Mouse (Mus musculus): ENCODE data around the gene Flad1.
"Not testable (repeated sequence)": the region's sequence is repeated elsewhere in the genome, so short reads cannot be mapped to it uniquely, and the experiment has no call there.

The Flad1 gene

GRCm38 (mm10) chr3:89411490-89412393 is at the start of gene Flad1:
TSS of gene Flad1 (minus strand) at chr3:89411870.
- peak; percentile 99 for DNase-seq (ENCODE audit: low read depth, low spot score)

DNA sequence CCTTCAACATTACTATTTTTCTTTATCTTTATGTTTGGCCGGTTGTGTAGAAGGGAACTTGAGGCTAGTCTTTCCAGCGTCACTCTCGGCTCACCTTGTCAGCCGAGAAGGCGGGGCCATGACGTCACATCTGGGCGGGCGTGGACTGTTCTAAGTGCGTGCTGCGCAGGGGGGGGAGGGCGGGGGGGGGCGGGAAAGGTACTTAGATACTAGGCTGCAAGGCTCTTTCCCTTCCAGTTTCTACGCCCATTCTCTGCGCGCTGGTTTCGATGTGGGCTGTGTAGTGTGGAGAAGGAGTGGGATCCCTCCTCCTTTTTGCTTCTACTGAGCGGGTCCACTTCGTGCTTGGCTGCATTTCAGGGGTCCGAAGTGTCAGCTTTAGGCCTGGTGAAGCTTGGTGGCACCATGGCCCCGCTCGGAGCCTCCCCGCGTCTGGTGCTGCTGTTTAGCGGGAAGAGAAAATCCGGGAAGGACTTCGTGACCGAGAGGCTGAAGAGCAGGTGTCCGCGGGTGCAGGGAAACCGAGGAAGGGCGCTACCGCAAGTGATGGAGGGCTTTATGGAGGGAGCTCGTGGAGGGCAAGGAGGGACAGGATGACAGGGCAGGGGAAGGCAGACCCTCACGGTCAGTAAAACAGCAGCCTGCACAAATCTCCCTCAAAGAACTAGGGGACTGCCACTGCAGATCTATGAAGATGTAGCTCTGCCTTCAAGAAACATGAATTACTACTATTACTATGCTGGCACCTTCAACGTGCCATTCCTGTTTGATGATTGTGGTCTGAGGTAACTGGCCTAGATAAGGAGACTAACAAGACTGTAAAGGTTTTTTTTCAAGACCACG is 47.5 kb upstream of the Flad1 start:
- peak; percentile 90 for DNase-seq (ENCODE audit: low read depth, low spot score)

DNA sequence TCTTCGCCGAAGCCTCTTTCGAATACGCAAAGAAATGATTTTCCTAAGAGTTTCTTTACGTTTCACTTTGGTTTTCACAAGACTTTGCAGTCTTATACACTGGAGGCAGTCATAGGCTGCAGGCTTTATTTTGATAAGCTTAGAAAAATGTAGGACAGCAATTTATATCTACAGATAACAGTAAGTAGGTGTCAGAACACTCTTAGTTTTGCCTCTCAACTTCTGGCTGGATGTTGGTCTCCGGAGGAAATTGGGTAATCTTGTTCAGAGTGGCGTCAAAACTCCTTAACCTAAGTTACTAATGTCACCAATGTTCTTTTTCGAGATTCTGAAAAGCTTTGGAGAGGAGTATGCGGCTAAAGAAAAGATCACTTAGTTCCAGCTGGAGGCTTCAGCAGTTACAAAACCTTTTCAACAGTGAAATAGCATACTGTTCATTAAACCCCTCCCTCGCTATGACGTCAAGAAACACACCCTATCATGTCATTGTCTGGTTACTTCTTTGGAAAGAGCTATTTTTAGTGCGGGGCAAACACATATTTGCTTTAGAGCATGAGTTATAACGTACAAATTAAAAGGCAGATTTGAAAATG is 46.8 kb upstream of the Flad1 start:
- no peak for DNase-seq (ENCODE audit: low read depth, low spot score)

DNA sequence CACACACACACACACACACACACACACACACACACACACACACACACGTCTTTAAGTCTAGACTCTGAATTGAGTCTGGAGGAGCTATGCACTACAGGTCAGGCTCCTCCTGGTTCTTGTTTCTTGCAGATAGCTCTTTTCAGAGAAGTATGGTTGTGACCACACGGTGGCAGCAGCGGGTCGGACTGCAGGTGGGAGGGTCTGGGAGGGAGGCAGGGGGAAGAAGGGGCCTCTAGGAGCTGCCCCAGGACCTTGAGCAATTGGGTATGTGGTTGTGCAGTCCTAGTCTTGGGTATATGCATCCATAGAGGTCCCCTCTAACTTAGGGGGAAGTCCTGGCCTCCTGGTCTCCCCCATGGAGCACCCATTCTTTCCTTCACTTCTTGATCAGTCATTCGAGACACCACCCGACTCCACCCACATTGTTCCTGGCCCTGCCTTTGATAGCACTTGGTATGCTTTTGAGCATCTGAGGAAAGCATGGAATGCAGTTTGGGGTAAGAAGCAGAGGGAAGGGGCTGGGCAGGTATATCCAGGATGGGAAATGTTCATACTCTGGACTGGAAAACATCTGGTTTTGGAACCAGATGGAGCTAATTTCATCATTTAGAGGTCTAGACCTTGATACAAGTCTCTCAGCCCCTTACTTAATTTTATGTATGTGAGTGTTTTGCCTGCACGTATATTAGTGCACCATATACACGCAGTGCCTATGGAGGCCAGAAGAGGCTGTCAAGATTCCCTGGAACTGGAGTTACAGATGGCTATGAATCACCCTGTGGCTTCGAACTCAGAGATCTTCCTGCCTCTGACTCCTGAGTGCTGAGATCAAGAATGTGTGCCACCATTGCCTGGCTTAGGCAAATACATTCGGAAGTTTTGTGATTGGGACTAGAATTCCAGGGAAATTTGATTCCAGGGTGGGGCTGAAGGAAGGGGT is 45.3 kb upstream of the Flad1 start:
- DNase-seq (ENCODE audit: low read depth, low spot score), result peak; percentile 75

- no peak for DNase-seq (ENCODE audit: low read depth, low spot score)
Observed at GRCm38 (mm10) chr3:89455786-89456285, 44.2 kb upstream of the Flad1 start.

DNA sequence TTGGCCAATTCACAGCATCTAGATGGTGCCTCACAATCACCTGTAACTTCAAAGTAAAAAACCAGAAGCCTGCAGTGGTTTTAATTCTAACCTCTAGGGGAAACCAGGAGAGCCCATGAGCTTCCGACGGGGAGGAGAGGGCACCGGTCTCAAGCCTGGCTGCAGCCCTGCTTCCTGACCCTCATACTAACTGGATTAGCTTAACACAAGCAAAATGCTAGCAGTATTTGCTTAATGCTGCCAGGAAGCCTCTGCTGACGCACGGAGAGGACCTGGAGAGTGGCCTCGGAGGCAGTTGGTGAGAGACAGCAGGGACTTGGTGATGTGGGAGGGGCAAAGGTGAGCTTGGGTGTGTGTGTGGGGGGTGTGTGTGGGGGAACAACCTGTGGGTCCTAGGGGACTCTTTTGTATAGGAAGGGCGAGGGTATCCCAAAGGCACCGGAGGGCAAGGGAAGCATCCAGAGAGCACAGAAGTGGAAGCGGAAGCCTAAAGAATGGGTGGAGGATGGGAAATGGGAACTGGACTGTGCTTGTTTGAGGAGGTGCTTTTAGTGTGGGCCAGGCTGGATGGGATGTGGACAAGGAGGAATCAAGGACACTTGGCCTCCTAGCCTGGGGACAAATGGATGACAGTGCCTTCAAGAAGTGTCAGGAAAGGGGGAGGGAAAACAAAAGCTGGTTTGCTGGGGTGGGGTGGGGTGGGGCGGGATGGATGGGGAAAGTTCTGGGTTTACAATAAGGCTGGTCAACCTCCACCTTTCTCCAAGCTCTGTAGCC is 42.9 kb upstream of the Flad1 start, which contains the start of gene Pmvk:
Gene Pmvk (plus strand): TSS at position 141 of the 777 bp plus-strand sequence.
- DNase-seq (ENCODE audit: low read depth, low spot score), result no peak

DNA sequence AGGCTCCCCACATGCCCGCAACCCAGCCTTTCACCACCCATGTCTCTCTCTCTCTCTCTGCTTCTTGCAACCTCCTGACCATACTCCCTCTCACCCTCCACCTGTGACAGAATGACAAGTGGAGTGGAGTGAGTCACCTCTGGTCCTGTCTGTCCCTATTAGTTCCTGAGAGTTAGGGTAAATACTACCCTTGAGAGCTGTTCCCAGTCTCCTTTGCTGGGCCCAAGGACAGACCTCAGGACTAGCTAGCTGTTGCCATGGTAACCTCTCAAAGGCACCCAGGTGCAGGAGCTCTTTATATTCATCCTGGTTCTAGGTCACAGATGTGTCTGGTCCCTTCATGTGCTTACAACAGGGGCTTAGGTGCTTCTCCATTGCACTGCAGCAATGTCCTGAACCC is 40.2 kb upstream of the Flad1 start:
- DNase-seq (ENCODE audit: low read depth, low spot score), result no peak

DNA sequence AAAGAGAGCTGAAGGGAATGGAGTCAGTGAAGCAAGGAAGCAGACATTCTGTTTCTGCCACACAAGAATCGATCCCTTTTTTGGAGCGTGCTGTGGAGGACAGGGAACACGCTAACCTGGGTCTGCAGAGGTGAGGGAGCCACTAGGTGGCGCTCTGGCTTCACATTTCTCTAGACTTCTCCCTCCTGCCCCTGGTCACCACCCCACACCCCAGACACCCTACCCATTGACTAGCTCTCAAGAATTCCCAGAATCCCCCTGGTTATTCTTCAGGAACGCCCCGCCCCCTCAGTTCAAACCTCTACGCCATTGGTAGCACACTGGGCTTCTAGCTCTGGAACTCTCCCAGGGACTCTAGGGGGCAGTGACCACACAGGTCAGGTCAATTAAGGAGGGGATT is 37.9 kb upstream of the Flad1 start:
- peak; percentile 47 for DNase-seq (ENCODE audit: low read depth, low spot score)

- no peak for DNase-seq (ENCODE audit: low read depth, low spot score)
Observed at GRCm38 (mm10) chr3:89448720-89449537, 37.3 kb upstream of the Flad1 start.

DNA sequence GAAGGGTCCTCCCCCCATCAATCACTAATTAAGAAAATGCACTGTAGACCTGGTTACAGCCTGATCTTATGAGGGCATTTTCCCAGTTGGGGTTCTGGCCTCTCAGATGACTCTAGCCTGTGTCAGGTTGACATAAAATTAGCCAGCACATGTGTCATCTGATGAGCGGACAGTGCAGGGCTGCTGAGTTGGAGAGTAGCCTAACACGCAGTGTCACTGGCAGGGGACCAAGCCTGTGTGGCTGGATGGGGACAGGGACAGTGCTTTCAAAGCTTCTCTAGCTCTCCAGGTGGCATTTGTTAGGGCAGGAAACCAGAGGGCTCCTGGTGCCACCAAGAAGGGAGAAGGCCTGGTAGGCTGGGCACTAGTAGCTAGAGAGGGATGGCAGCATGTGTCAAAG is 29.0 kb upstream of the Flad1 start:
- no peak for DNase-seq (ENCODE audit: low read depth, low spot score)

DNA sequence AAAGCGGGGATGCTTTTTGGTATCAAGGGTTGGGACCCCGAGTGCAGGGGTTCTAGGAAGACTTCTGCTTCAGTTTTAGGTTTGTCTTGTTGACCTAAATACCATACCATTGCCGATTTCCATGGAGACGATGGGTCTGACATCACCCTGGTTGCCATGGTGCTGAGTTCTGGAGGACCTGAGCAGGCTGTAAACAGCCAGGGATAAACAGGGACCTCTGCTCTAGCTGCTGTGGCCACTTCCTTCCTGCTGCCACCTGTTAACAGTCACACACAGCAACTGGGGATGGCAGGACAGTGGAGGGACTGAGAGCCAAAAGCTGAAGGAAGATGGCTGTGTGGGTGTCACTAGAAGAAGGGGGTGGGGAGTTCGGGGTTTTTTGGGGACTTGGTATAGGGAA is 25.6 kb upstream of the Flad1 start:
- no peak for DNase-seq (ENCODE audit: low read depth, low spot score)

- DNase-seq (ENCODE audit: low read depth, low spot score), result peak; percentile 75
Observed at GRCm38 (mm10) chr3:89436176-89437113, 24.8 kb upstream of the Flad1 start, which contains the start of gene Pbxip1. TSS of gene Pbxip1 (plus strand) at chr3:89436706.

DNA sequence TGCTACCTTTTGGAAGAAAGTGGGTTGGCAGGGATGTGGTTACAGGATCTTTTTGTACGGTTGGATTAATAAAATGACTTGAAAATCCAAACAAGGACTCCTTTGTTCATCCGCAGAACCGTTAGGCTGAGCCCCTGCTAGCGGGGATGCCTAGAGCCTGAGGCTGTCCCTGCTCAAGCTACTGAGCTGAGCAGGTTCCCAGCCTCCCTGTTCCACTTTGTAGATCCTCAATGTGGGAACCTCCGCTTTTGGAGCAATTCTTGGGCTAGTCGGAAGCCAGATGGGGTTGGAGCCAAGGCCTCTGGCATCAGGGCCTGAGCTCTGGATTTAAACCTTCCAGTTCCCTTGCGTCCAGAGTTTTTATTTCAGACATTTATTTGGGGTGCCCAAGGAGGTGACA is 23.4 kb upstream of the Flad1 start:
- DNase-seq (ENCODE audit: low read depth, low spot score), result no peak

DNA sequence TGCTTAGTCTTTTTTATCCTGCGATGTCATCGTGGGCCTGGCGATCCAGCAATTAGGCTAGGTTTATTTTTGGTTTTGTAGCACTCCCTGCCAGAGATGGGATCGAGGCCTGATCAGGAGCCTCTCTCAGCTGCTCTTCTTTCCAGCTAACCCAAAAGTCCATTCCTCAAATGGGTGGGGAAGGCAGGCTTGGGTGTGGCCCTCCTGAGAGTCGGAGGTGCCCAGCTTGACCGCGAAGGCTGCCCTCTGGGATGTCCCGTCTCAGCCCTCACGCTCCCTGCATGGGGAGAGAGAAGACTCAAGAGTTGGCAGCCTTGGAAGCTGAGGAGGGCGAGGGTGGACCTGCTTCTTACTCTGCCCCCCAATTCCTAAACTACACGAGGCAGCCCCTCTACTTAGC is 22.9 kb upstream of the Flad1 start:
- no peak for DNase-seq (ENCODE audit: low read depth, low spot score)

- no peak for DNase-seq (ENCODE audit: low read depth, low spot score)
Observed at GRCm38 (mm10) chr3:89432606-89433005, 20.9 kb upstream of the Flad1 start.

DNA sequence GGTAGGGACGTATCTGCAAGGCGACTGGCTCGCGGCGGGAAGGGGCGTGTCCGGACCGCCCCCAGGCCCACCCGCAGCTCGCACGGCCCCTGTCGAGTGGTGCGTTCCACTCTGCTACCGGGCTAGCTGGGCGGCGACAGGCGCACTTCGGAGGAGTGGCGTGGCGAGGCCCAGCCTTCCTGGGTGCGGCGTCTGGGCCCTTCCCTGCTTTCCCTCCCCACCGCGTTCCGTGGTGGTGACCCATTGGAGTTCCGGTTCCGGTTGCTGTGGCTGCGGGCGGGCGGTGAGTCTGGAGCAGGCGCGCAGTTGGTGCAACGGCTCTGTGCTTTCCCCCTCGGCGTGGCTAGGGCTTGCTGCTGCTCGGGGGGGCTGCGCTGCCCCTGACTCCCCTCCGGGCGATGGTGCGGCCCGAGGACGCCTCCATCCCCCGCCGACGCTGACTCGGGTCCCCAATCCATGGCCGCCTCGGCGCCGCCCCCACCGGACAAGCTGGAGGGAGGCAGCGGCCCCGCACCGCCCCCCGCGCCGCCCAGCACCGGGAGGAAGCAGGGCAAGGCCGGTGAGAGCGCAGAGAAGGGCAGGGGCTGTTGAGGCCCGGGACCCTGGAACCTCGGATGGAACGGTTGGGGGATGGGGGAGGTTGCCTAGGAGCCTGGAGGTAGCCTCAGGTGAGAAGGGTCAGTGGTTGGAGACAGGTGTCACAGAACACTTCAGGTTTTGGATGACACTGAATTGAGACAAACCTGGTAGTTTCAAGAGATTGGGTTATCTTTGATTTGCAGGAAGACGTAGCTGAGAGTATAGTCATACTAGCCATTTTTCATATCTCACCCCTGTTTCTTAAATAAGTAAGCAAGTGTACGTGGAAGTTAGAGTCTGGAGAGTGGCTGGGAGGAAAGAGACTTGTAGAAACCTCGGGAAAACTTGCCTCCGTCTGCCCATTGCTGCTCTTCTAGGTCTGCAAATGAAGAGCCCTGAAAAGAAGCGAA is 18.8 kb upstream of the Flad1 start, which contains the start of gene Pygo2:
Gene Pygo2 (plus strand): TSS at position 44 of the 989 bp plus-strand sequence.
- peak; percentile 93 for DNase-seq (ENCODE audit: low read depth, low spot score)

DNA sequence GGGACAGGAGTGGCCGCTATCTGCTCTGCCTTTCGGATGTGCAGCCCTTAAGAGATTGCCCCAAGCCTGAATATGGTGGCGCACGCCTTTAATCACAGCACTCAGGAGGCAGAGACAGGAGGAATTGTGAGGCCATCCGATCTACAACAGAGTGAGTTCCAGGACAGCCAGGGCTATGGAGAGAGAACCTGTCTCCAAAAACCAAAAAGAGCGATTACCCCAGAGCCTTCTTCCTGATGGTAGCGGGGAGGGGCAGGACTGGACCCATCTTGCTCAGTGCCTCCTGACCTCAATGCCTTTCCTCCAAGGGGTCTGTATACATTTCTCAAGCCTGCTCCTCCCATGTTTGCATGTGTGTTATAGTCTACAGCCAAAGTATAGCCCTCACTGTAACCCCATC is 17.4 kb upstream of the Flad1 start:
- DNase-seq (ENCODE audit: low read depth, low spot score), result not testable (repeated sequence)
